Comparison of ENCODE assay signal across 9 mouse cellular contexts in genomic region chrX:150709416-150709815, GRCm38 (mm10). TPM values are rescaled to one million over a fixed set of nuclear protein-coding genes. Genes with fewer than 3 reads are reported as not detected.
DNase-seq lines count a peak whose midpoint lies in the region; ATAC-seq lines count a peak whose summit lies in the region.
"Had no signal": no experiment of that assay in that cellular context is flagged by ENCODE, and none has a peak within 500 bp of the region (broad histone marks: within the 10 kb centered on the region; RNA-seq: fewer than 3 reads in every experiment).

No protein-coding gene starts in this region.

- no peak overlapping the region for H3K27ac ChIP-seq in liver, embryonic 11.5 days (ENCODE audit: low read depth, low read length)
- H3K27ac ChIP-seq in midbrain, embryonic 13.5 days: no peak overlapping the region
- H3K27ac ChIP-seq: embryonic facial prominence, embryonic 15.5 days had no signal

- H3K27me3 ChIP-seq in liver, embryonic 11.5 days (replicated peaks; ENCODE audit: control insufficient read depth, insufficient read depth, low read length): no peaks in the 10 kb centered on the region; the same call in 1 of the 2 replicates
- H3K27me3 ChIP-seq in midbrain, embryonic 13.5 days: no peaks in the 10 kb centered on the region
- H3K27me3 ChIP-seq: embryonic facial prominence, embryonic 15.5 days had no signal

- H3K36me3 ChIP-seq in liver, embryonic 11.5 days (ENCODE audit: control insufficient read depth, insufficient read depth, low read length): no peaks in the 10 kb centered on the region
- no peaks in the 10 kb centered on the region for H3K36me3 ChIP-seq in midbrain, embryonic 13.5 days
- H3K36me3 ChIP-seq: embryonic facial prominence, embryonic 15.5 days had no signal

- no peaks in the 10 kb centered on the region for H3K9me3 ChIP-seq in liver, embryonic 11.5 days (ENCODE audit: control insufficient read depth, low read length)
- H3K9me3 ChIP-seq in midbrain, embryonic 13.5 days: no peaks in the 10 kb centered on the region
- H3K9me3 ChIP-seq: embryonic facial prominence, embryonic 15.5 days had no signal

- DNase-seq in cerebellum, adult 11-12 months: peak; percentile 1
- peak; percentile 5 for DNase-seq in liver
- no peak for DNase-seq in liver, embryonic 11.5 days (ENCODE audit: low spot score)
- DNase-seq in brain, adult 2 months (ENCODE audit: low read depth, low spot score): peak; percentile 41
- peak; percentile 54 for DNase-seq in heart, postnatal 4 days
- DNase-seq in retina, postnatal 1 day: peak; percentile 44

- no peaks in the 10 kb centered on the region for H3K4me1 ChIP-seq in liver, embryonic 11.5 days (replicated peaks; ENCODE audit: control insufficient read depth, insufficient read depth, low read length)
- no peaks in the 10 kb centered on the region for H3K4me1 ChIP-seq in midbrain, embryonic 13.5 days (replicated peaks)
- H3K4me1 ChIP-seq: embryonic facial prominence, embryonic 15.5 days had no signal

- 40% methylated on average over 5 of the region's 5 CpGs for WGBS in liver, embryonic 11.5 days
- WGBS in midbrain, embryonic 13.5 days: 49% methylated on average over 5 of the region's 5 CpGs

- H3K9ac ChIP-seq in liver, embryonic 11.5 days (ENCODE audit: low read depth, low read length): no peak overlapping the region
- H3K9ac ChIP-seq in midbrain, embryonic 13.5 days (replicated peaks): no peak overlapping the region
- H3K9ac ChIP-seq: embryonic facial prominence, embryonic 15.5 days had no signal

- H3K4me3 ChIP-seq in liver, embryonic 11.5 days (ENCODE audit: low read depth, low read length): no peak overlapping the region
- no peak overlapping the region for H3K4me3 ChIP-seq in midbrain, embryonic 13.5 days (replicated peaks)
- H3K4me3 ChIP-seq: embryonic facial prominence, embryonic 15.5 days had no signal

- no peak for ATAC-seq in cerebellum, adult (ENCODE audit: insufficient number of reproducible peaks, low FRiP score, low TSS enrichment)
- no peak for ATAC-seq in liver, embryonic 11.5 days (replicated peaks; ENCODE audit: low FRiP score)
- ATAC-seq in midbrain, embryonic 13.5 days: no peak

- no peak overlapping the region for H3K4me2 ChIP-seq in liver, embryonic 11.5 days
- no peak overlapping the region for H3K4me2 ChIP-seq in midbrain, embryonic 13.5 days (replicated peaks)
- H3K4me2 ChIP-seq: embryonic facial prominence, embryonic 15.5 days had no signal

RNA-seq across cellular contexts. Expression of gene Tro, which starts 52.0 kb away (rescaled TPM):
- 10.1 and 14.2 TPM in 2 replicates for polyA plus RNA-seq in liver, embryonic 11.5 days (2014; fragmentation: Nextera tagmentation; extraction: Ambion mirVana)
- total RNA-seq in heart, postnatal 4 days (2021): 10 to 100 TPM; 12.1 to 14.0 TPM
- 69.1 and 71.2 TPM in 2 replicates for polyA plus RNA-seq in midbrain, embryonic 13.5 days (2015; fragmentation: Nextera tagmentation; extraction: Ambion mirVana)
